Comparison of ENCODE assay signal across 7 mouse cellular contexts in the genomic region with DNA sequence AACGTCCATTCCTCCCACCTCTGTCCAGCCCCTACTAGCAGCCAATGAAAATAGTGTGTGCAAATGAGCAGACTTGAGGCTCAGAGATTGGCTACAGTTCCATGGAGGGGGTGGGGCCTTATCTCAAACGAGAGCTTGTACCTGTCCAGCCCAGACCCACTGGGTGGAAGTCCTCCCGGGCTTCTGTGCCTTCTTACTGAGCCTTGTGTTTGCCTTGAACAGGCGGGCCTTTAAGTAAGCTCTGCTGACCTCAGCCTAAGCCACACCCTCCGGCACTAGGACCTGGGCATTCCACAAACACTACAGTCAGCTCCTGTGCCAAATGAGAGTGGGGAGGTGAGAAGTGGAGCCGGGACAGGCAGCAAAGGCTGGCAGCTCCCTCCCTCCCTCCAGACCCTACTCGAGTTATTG. TPM values are rescaled to one million over a fixed set of nuclear protein-coding genes. Genes with fewer than 3 reads are reported as not detected.
DNase-seq lines count a peak whose midpoint lies in the region; ATAC-seq and TF ChIP-seq lines count a peak whose summit lies in the region.

No protein-coding gene starts in this region.

- H3K4me1 ChIP-seq in heart, postnatal 0 days (ENCODE audit: control insufficient read depth, insufficient read depth), result peaks cover 77% of the 10 kb centered on the region
- peaks cover 100% of the 10 kb centered on the region for H3K4me1 ChIP-seq in megakaryocyte, embryonic 14.5 days

- no peak overlapping the region for H3K9ac ChIP-seq in heart, postnatal 0 days (replicated peaks; ENCODE audit: low read depth, low read length)

- peak; percentile 66 for DNase-seq in Patski (ENCODE audit: low read depth, low spot score)
- DNase-seq in embryo, embryonic 10 days (ENCODE audit: low spot score), result peak; percentile 84
- DNase-seq in heart, postnatal 0 days (ENCODE audit: low spot score), result peak; percentile 74
- peak; percentile 83 to 93 for DNase-seq in kidney, postnatal 25 days
- peak; percentile 89 for DNase-seq in yolk sac, embryonic 10.5 days (ENCODE audit: low spot score)

- peak overlapping the region; percentile 15; the same call in 1 of the 2 replicates for H3K4me2 ChIP-seq in heart, postnatal 0 days (ENCODE audit: low read depth, low read length)

- peak overlapping the region; percentile 47 for H3K27ac ChIP-seq in heart, postnatal 0 days (ENCODE audit: low read depth)

- in situ Hi-C loops in Patski (cut with MboI; ENCODE audit: low pct_unique_long_range_greater_than_20kb), result loop anchor here (5.0 kb wide), 1 partner anchor 83 kb away; a partner anchor contains a TSS

- ATAC-seq in Patski, result peak; percentile 78
- ATAC-seq in heart, postnatal 0 days (ENCODE audit: insufficient read depth, low read depth), result peak; percentile 69
- ATAC-seq in activated CD4-positive, CD25-positive, alpha-beta regulatory T cell, adult 4 months, result no peak

- no peaks in the 10 kb centered on the region for H3K9me3 ChIP-seq in heart, postnatal 0 days (replicated peaks; ENCODE audit: control insufficient read depth, low read length)
- no peaks in the 10 kb centered on the region for H3K9me3 ChIP-seq in megakaryocyte, embryonic 14.5 days

- H3K27me3 ChIP-seq in Patski, result no peaks in the 10 kb centered on the region
- H3K27me3 ChIP-seq in heart, postnatal 0 days (ENCODE audit: control insufficient read depth, insufficient read depth, low read length), result no peaks in the 10 kb centered on the region
- H3K27me3 ChIP-seq in megakaryocyte, embryonic 14.5 days (replicated peaks), result no peaks in the 10 kb centered on the region

- no peaks in the 10 kb centered on the region for H3K36me3 ChIP-seq in heart, postnatal 0 days (replicated peaks; ENCODE audit: control insufficient read depth, insufficient read depth, low read length)
- H3K36me3 ChIP-seq in megakaryocyte, embryonic 14.5 days (replicated peaks; ENCODE audit: low read length), result peaks cover 97% of the 10 kb centered on the region

- no peak for TF ChIP-seq EP300 in heart, postnatal 0 days (IDR thresholded peaks at IDR 0.05; ENCODE audit: low read depth)

- no peak for TF ChIP-seq CTCF in Patski (IDR thresholded peaks at IDR 0.05)
- TF ChIP-seq CTCF in heart, postnatal 0 days (IDR thresholded peaks at IDR 0.05; ENCODE audit: low read depth), result no peak

- CTCF ChIA-PET in Patski (lab: Charles Lee), result interaction anchor here (1.1 to 1.5 kb wide), 2 partner anchors 24 to 35 kb away, joined by 3 to 4 read pairs; no protein-coding TSS in a partner anchor

- H3K4me3 ChIP-seq in heart, postnatal 0 days (ENCODE audit: low read depth, low read length), result no peak overlapping the region
- H3K4me3 ChIP-seq in megakaryocyte, embryonic 14.5 days (replicated peaks), result peak overlapping the region; percentile 85

- POLR2A ChIA-PET in Patski (lab: Charles Lee), result interaction anchor here (0.6 kb wide), 1 partner anchor 10 kb away, joined by 3 read pairs; no protein-coding TSS in a partner anchor

- WGBS in heart, postnatal 0 days, result 13% methylated on average over 7 of the region's 7 CpGs

RNA-seq across cellular contexts. Expression of a gene that starts 12.3 kb away (rescaled TPM):
- polyA plus RNA-seq in Patski (2021), result 17.8 TPM
- total RNA-seq in heart, postnatal 0 days (2014; rRNA removed; ENCODE audit: low replicate concordance), result 28.4 and 45.3 TPM in 2 replicates
- 2.3 and 2.5 TPM in 2 replicates for polyA plus RNA-seq in heart, postnatal 0 days (2015; fragmentation: Nextera tagmentation; extraction: Ambion mirVana)
- 1,238 and 3,030 TPM in 2 replicates for polyA plus RNA-seq in megakaryocyte, embryonic 14.5 days (2012; ENCODE audit: insufficient read depth, low replicate concordance)
- 1 to 10 TPM; 1.7 to 2.2 TPM for polyA plus RNA-seq in activated CD4-positive, CD25-positive, alpha-beta regulatory T cell, adult 4 months (2017; shearing (Covaris generic))

Comparison
In these comparisons a context has a peak if more than half of its experiments do, and no peak if none do; other contexts are left out.
1. RNA of a gene that starts 12.3 kb away (polyA plus RNA-seq): 1,238 to 3,030 TPM in megakaryocyte, embryonic 14.5 days; 17.8 TPM in Patski (single experiment), 2.3 to 2.5 TPM in heart, postnatal 0 days and 1.7 to 2.2 TPM in activated CD4-positive, CD25-positive, alpha-beta regulatory T cell, adult 4 months; every median in the first group is over 10 times any median in the second.
2. Peak in every context shown above with its lines, with median percentiles within 50 percentile points of each other: DNase-seq.